Comparison of ENCODE assay signal across 8 mouse cellular contexts in the genomic region with DNA sequence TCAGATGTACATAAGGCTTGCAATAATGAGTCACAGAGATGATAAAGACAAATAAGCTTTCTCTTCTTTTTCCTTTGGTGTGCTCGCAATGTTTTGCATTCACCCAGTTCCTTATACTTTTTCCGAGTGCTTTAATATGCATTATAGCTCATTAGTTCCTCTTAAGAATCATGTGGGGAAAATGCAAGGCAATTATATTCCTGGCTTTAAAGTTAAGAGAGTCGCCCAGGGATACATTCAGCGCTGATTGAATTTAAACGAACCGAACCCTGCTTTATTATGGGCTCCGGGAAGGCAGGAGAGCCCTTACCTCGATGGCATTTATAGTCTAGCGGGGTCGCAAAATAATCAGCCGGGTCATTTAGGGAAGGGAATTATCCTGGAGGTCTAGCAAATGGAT. TPM values are rescaled to one million over a fixed set of nuclear protein-coding genes. Genes with fewer than 3 reads are reported as not detected.
DNase-seq lines count a peak whose midpoint lies in the region; ATAC-seq and TF ChIP-seq lines count a peak whose summit lies in the region.

No protein-coding gene starts in this region.

- ATAC-seq in hindbrain, embryonic 11.5 days (ENCODE audit: low FRiP score), result no peak
- no peak for ATAC-seq in midbrain, embryonic 12.5 days (ENCODE audit: low FRiP score, low read depth)

- H3K27me3 ChIP-seq in kidney, adult 2 months (replicated peaks; ENCODE audit: control insufficient read depth, insufficient read depth, low read length), result no peaks in the 10 kb centered on the region
- no peaks in the 10 kb centered on the region for H3K27me3 ChIP-seq in hindbrain, embryonic 11.5 days (ENCODE audit: control insufficient read depth, insufficient read depth, low read length)
- peaks cover 24% of the 10 kb centered on the region; the same call in 1 of the 2 replicates for H3K27me3 ChIP-seq in midbrain, embryonic 12.5 days

- peak overlapping the region; percentile 82 for H3K4me2 ChIP-seq in hindbrain, embryonic 11.5 days (replicated peaks; ENCODE audit: low read depth, low read length)
- H3K4me2 ChIP-seq in midbrain, embryonic 12.5 days (replicated peaks), result peak overlapping the region; percentile 96

- H3K36me3 ChIP-seq in kidney, adult 2 months (ENCODE audit: control insufficient read depth, insufficient read depth, low read length), result no peaks in the 10 kb centered on the region
- H3K36me3 ChIP-seq in hindbrain, embryonic 11.5 days (ENCODE audit: control insufficient read depth, insufficient read depth, low read length), result no peaks in the 10 kb centered on the region
- no peaks in the 10 kb centered on the region for H3K36me3 ChIP-seq in midbrain, embryonic 12.5 days

- no peak overlapping the region for H3K27ac ChIP-seq in kidney, adult 2 months (ENCODE audit: insufficient read depth, low read depth, low read length)
- H3K27ac ChIP-seq in cortical plate, adult 2 months (ENCODE audit: insufficient read depth, low read length), result peak overlapping the region; percentile 94
- no peak overlapping the region for H3K27ac ChIP-seq in hindbrain, embryonic 11.5 days (ENCODE audit: low read depth, low read length)
- H3K27ac ChIP-seq in midbrain, embryonic 12.5 days (replicated peaks), result no peak overlapping the region

- 24% methylated on average over 11 of the region's 11 CpGs for WGBS in kidney, adult 2 months
- 38% methylated on average over 11 of the region's 11 CpGs for WGBS in hindbrain, embryonic 11.5 days
- WGBS in midbrain, embryonic 12.5 days, result 22% methylated on average over 11 of the region's 11 CpGs

- H3K4me3 ChIP-seq in kidney, adult 2 months (ENCODE audit: insufficient read depth, low read depth, low read length), result peak overlapping the region; percentile 46
- peak overlapping the region; percentile 85 for H3K4me3 ChIP-seq in cortical plate, adult 2 months (ENCODE audit: insufficient read depth, low read length)
- H3K4me3 ChIP-seq in hindbrain, embryonic 11.5 days (ENCODE audit: low read depth, low read length), result peak overlapping the region; percentile 41
- peak overlapping the region; percentile 58 for H3K4me3 ChIP-seq in midbrain, embryonic 12.5 days

- no peak for TF ChIP-seq CTCF in kidney, adult 2 months (conservative IDR thresholded peaks at IDR 0.05; ENCODE audit: insufficient read depth, insufficient read length, low read depth, low read length)
- TF ChIP-seq CTCF in cortical plate, adult 2 months (IDR thresholded peaks at IDR 0.05; ENCODE audit: extremely low read depth, insufficient read depth, low read length), result no peak

- peak overlapping the region; percentile 63 for H3K9ac ChIP-seq in hindbrain, embryonic 11.5 days (ENCODE audit: low read depth, low read length)
- H3K9ac ChIP-seq in midbrain, embryonic 12.5 days (replicated peaks), result peak overlapping the region; percentile 67

- H3K4me1 ChIP-seq in kidney, adult 2 months (ENCODE audit: control insufficient read depth, insufficient read depth, low read length), result no peaks in the 10 kb centered on the region
- H3K4me1 ChIP-seq in cortical plate, adult 2 months (ENCODE audit: control insufficient read depth, insufficient read depth, low read length), result no peaks in the 10 kb centered on the region
- no peaks in the 10 kb centered on the region for H3K4me1 ChIP-seq in hindbrain, embryonic 11.5 days (replicated peaks; ENCODE audit: control insufficient read depth, insufficient read depth, low read length)
- H3K4me1 ChIP-seq in midbrain, embryonic 12.5 days, result peaks cover 11% of the 10 kb centered on the region; the same call in 1 of the 2 replicates

- DNase-seq in kidney, adult 2 months, result no peak
- no peak for DNase-seq in kidney, postnatal 36 days
- DNase-seq in hindbrain, embryonic 11.5 days (ENCODE audit: low spot score), result no peak
- DNase-seq in ovary, postnatal 10 days (ENCODE audit: low spot score), result no peak
- DNase-seq in spleen, postnatal 14 days (ENCODE audit: low spot score in 2 of 2), result no peak
- DNase-seq in layer of hippocampus, adult 18-20 months (ENCODE audit: low spot score in 2 of 2), result no peak

- TF ChIP-seq POLR2A in kidney, adult 2 months (IDR thresholded peaks at IDR 0.05; ENCODE audit: low read depth, low read length), result no peak
- no peak for TF ChIP-seq POLR2A in cortical plate, adult 2 months (IDR thresholded peaks at IDR 0.05; ENCODE audit: extremely low read depth, insufficient read depth, low read length)

- no peaks in the 10 kb centered on the region for H3K9me3 ChIP-seq in hindbrain, embryonic 11.5 days (ENCODE audit: control insufficient read depth, low read length)
- no peaks in the 10 kb centered on the region for H3K9me3 ChIP-seq in midbrain, embryonic 12.5 days

RNA-seq across cellular contexts. Expression of a gene that starts 10.8 kb away (rescaled TPM):
- 0.44 TPM in 1 of 2 replicates, not detected in the other for polyA plus RNA-seq in kidney, adult 2 months (2012; rRNA removed)
- polyA plus RNA-seq in cortical plate, adult 2 months (2012; rRNA removed), result 0.26 and 0.31 TPM in 2 replicates
- not detected in 2 replicates for polyA plus RNA-seq in hindbrain, embryonic 11.5 days (2014; fragmentation: Nextera tagmentation; extraction: Ambion mirVana)
- not detected in 2 replicates for polyA plus RNA-seq in midbrain, embryonic 12.5 days (2016; fragmentation: Nextera tagmentation; extraction: Ambion mirVana)
- total RNA-seq in layer of hippocampus, adult 18-20 months (2021), result under 1 TPM; 0.20 to 0.74 TPM
